Mouse (Mus musculus) stomach, postnatal 0 days (tissue): ENCODE data around the gene Sgk2. TPM values are rescaled to one million over a fixed set of nuclear protein-coding genes. Genes with fewer than 3 reads are reported as not detected.
A peak's percentile ranks its signal among the peaks of the same experiment; 100 is the strongest.

Experiments used
- ATAC-seq: fragments of 200-750 bp; cut with Nextera tagmentation; 2 replicates; pipeline ENCODE4 v1.8.0; 2017; ENCODE audit not compliant: low FRiP score, low TSS enrichment
- DNase-seq: peaks from one replicate; pipeline ENCODE4 v3.0.0-alpha.2; 2016; ENCODE audit warnings: low spot score
- H3K27ac ChIP-seq: fragments of 300-500 bp; sonication (generic); replicated peaks from 2 replicates; pipeline ENCODE4 v1.5.1; 2014; ENCODE audit warnings: mild to moderate bottlenecking, control low read depth
- H3K27me3 ChIP-seq: fragments of 300-500 bp; sonication (generic); 2 replicates; pipeline ENCODE4 v1.6.1; 2014; ENCODE audit warnings: low read length; ENCODE audit not compliant: control insufficient read depth, insufficient read depth
- H3K36me3 ChIP-seq: fragments of 300-500 bp; sonication (generic); 2 replicates; pipeline ENCODE4 v1.6.1; 2014; ENCODE audit warnings: low read length, mixed read lengths; ENCODE audit not compliant: control insufficient read depth, insufficient read depth
- H3K4me1 ChIP-seq: fragments of 300-500 bp; sonication (generic); replicated peaks from 2 replicates; pipeline ENCODE4 v1.6.1; 2014; ENCODE audit warnings: antibody characterized with exemption; ENCODE audit not compliant: control insufficient read depth, insufficient read depth
- H3K4me2 ChIP-seq: fragments of 300-500 bp; sonication (generic); replicated peaks from 2 replicates; pipeline ENCODE4 v1.6.1; 2014; ENCODE audit warnings: low read depth, mild to moderate bottlenecking, control low read depth, moderate library complexity
- H3K4me3 ChIP-seq: fragments of 300-500 bp; sonication (generic); 2 replicates; pipeline ENCODE4 v1.5.1; 2014; ENCODE audit warnings: low read depth, low read length, control low read depth
- H3K9ac ChIP-seq: fragments of 300-500 bp; sonication (generic); 2 replicates; pipeline ENCODE4 v1.6.1; 2014; ENCODE audit warnings: mild to moderate bottlenecking, low read length, control low read depth, mixed read lengths
- H3K9me3 ChIP-seq: fragments of 300-500 bp; sonication (generic); 2 replicates; pipeline ENCODE4 v1.6.1; 2016; ENCODE audit warnings: low read length; ENCODE audit not compliant: control insufficient read depth
- CTCF ChIP-seq: IDR thresholded peaks from 2 replicates; pipeline ENCODE4 v1.5.1; 2016; ENCODE audit warnings: antibody characterized with exemption, low read depth, mild to moderate bottlenecking, moderate library complexity
- EP300 ChIP-seq: optimal IDR thresholded peaks from 2 replicates; pipeline ENCODE3; 2016; ENCODE audit warnings: antibody characterized with exemption
- WGBS: fragments of 180-500 bp; shearing (Covaris S2); extraction: QIAGEN DNeasy Blood & Tissue Kit; methylation state at CpG from one replicate; pipeline ENCODE4 v1.1.7; 2014; 5-methylcytosine and 5-hydroxymethylcytosine counted together
- polyA plus RNA-seq: library from polyadenylated mRNA; unstranded; fragments of >200 nt; fragmentation: Nextera tagmentation; extraction: Ambion mirVana; gene quantifications from 2 replicates; pipeline ENCODE4 v1.2.1, GENCODE M21; 2015

The Sgk2 gene
- polyA plus RNA-seq, 1 experiment from 2014 or later: 3.3 TPM

DNA sequence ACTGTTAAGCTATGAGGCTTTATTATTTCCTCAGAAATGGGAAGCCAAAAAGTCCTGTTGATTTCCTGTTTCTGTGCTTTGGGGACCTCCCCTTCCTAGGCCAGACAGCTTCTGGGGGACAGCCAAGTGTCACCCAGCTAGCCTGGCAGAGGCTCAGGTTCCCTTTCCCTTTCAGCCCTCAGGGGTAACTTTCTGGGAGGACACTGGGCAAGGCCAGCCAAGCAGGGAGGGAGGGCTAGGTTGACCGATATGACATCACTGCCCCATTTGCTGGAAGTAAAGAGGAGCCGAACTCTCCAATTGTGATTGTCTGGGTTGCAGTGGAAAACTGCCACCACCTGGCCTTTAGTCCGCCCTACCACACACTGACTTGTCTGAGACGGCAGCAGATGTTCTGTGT lies 11.1 kb upstream of the Sgk2 start:
- DNase-seq: no peak
- no peak overlapping the region for H3K27ac ChIP-seq
- H3K9ac ChIP-seq: no peak overlapping the region
- no peak for ATAC-seq
- H3K4me1 ChIP-seq: 0 out of 2 replicates have a peak, but pooled peaks cover 2% of the 10 kb centered on the region
- no peak overlapping the region for H3K4me2 ChIP-seq
- H3K27me3 ChIP-seq: no peaks in the 10 kb centered on the region
- H3K9me3 ChIP-seq: no peaks in the 10 kb centered on the region
- WGBS: 62% methylated on average over 4 of the region's 4 CpGs
- no peaks in the 10 kb centered on the region for H3K36me3 ChIP-seq
- no peak for TF ChIP-seq EP300
- no peak for TF ChIP-seq CTCF
- no peak overlapping the region for H3K4me3 ChIP-seq

DNA sequence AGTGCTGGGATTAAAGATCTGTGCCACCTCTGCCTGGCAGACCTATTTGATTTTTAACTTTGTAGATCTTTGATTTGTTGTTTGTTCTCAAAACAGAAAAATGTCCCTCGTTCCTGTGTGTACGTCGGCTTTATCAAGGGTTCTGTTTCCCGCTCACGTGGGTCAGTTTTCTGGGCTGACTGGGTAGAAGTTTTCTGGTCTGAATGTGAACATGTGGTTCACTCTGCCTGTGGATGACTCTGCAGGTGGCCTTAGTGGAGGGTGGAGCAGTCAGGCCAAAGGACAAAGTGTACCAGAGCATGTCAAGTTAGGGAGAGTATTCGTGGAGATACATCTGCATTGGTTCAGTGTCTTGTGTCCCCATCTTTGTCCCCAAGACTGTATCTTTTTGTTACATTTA lies 2.7 kb upstream of the Sgk2 start:
- Histone ChIP-seq H3K9me3 (no peaks in the 10 kb centered on the region), H3K27ac (no peak overlapping the region), H3K4me1 (0 out of 2 replicates have a peak, but pooled peaks cover 2% of the 10 kb centered on the region), H3K27me3 (no peaks in the 10 kb centered on the region), H3K4me2 (no peak overlapping the region), H3K4me3 (no peak overlapping the region), H3K36me3 (no peaks in the 10 kb centered on the region), H3K9ac (no peak overlapping the region)
- WGBS: 74% methylated on average over 6 of the region's 6 CpGs
- TF ChIP-seq EP300: no peak
- no peak for TF ChIP-seq CTCF
- DNase-seq (no peak), ATAC-seq (no peak)

DNA sequence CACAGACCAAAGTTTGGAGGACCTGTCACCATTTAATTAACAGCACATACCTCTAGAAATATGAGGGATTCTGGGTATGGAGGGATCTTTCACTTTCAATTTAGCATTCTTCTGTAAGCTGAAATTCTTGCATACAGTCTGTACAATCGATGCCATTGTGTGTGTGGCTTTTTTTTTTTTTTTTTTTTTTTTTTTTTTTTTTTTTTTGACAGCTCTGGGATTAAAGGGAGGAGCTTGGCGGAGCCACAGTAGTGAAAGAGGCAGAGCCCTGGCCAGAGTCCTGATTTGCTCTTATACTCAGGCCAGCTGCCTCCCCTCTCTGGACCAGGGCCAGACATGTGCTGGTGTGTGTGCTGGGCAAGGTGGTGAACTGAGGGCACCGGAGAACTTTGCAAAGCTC lies 1.2 kb upstream of the Sgk2 start:
- no peak overlapping the region for H3K9ac ChIP-seq
- ATAC-seq: peak; percentile 89
- no peak for TF ChIP-seq EP300
- TF ChIP-seq CTCF: no peak
- H3K4me2 ChIP-seq: no peak overlapping the region
- DNase-seq: peak; percentile 87
- H3K4me3 ChIP-seq: no peak overlapping the region
- no peak overlapping the region for H3K27ac ChIP-seq
- H3K4me1 ChIP-seq: 0 out of 2 replicates have a peak, but pooled peaks cover 2% of the 10 kb centered on the region
- H3K27me3 ChIP-seq: no peaks in the 10 kb centered on the region
- H3K36me3 ChIP-seq: no peaks in the 10 kb centered on the region
- 33% methylated on average over 3 of the region's 3 CpGs for WGBS
- H3K9me3 ChIP-seq: no peaks in the 10 kb centered on the region

DNA sequence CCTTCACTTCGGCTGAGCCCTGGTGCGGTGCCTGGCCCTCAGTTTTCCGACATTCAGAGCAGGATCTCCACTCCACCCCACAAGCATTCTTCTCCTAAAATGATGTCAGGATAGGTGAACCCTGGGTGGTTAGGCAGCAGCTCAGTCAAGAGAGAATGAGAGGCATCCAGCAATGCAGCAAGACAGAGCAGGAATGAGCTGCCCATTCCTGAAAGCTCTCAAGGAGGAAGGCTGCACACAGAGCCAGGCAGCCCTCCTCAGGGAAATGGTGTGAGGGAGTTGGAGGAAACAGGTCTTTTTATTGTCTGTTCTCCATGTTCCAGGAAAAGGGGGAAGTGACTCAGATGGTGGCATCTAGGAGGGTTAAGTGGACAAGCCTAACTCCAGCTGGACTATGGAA lies 366 bp upstream of the Sgk2 start:
- Histone ChIP-seq H3K9ac (no peak overlapping the region), H3K9me3 (no peaks in the 10 kb centered on the region), H3K4me1 (0 out of 2 replicates have a peak, but pooled peaks cover 2% of the 10 kb centered on the region), H3K27ac (no peak overlapping the region; the same call in 1 of the 2 replicates), H3K27me3 (no peaks in the 10 kb centered on the region), H3K36me3 (no peaks in the 10 kb centered on the region), H3K4me3 (no peak overlapping the region), H3K4me2 (no peak overlapping the region)
- TF ChIP-seq CTCF: no peak
- TF ChIP-seq EP300: no peak
- ATAC-seq (no peak), DNase-seq (no peak)
- 62% methylated on average over 3 of the region's 3 CpGs for WGBS

DNA sequence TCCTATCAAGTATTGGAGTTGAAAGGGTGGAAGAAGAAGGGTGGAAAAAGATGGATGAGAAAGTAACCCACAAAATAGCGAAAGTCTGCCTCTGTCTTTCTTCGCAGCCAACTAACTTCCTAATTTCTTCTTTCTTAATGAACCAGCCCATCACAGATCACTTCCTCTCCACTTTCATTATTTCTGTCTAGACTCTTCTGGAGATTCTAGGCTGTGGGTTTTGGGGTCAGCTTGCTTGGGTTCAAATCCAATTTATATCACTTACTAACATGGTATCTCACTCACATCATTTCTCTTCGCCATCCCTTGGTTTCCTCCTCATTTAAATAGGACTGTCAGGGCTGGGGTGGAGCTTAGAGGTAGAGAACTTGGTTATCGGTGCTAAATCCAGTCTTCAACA lies 1.1 kb downstream of the Sgk2 start:
- Histone ChIP-seq H3K27me3 (no peaks in the 10 kb centered on the region), H3K9me3 (no peaks in the 10 kb centered on the region), H3K4me3 (no peak overlapping the region), H3K4me2 (no peak overlapping the region), H3K9ac (no peak overlapping the region), H3K4me1 (0 out of 2 replicates have a peak, but pooled peaks cover 2% of the 10 kb centered on the region), H3K27ac (no peak overlapping the region), H3K36me3 (no peaks in the 10 kb centered on the region)
- DNase-seq (no peak), ATAC-seq (no peak)
- 86% methylated on average over 4 of the region's 4 CpGs for WGBS
- TF ChIP-seq CTCF: no peak
- no peak for TF ChIP-seq EP300

DNA sequence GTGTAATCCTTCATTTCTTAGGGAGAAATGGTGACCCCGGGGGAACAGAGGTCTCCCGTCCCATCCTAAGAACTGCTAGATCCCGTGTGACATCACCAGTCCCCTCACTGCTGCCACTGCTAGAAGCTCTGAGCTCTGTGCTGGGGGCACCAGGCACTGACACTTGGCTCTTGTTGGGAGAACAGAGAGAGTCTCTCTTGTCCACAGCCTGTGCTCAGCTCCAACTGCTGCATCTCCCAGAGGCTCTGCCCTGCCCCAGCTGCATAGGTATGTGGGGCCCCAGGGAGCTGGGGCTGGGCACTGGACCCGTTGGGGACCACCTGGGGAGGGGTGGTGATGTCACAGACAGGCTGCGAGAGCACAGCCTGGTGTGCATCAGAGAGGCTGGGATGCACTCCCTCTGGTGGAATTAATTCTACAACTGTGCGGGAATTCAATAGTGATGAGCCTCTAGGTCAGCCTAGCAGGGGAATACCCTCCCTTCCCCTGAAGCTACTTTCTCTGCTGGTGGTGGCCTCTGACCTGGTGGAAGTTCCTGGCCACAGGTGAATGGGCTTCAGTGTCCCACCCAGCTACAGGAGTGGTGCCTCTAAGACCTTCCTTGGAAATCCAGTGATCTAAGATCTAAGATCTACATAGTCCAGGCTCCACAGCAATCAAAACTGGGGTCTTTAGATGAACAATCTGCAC lies 4.4 kb downstream of the Sgk2 start:
- Histone ChIP-seq H3K4me2 (no peak overlapping the region), H3K36me3 (no peaks in the 10 kb centered on the region), H3K4me1 (no peaks in the 10 kb centered on the region), H3K27ac (no peak overlapping the region), H3K4me3 (no peak overlapping the region), H3K9ac (no peak overlapping the region), H3K9me3 (no peaks in the 10 kb centered on the region), H3K27me3 (no peaks in the 10 kb centered on the region)
- no peak for DNase-seq
- no peak for ATAC-seq
- WGBS: 34% methylated on average over 6 of the region's 6 CpGs
- TF ChIP-seq EP300: no peak
- peak; percentile 43 for TF ChIP-seq CTCF
